Mouse (Mus musculus) telencephalon, adult 2 months (tissue): ENCODE results near the gene Lysmd2.
"Not testable (repeated sequence)": the region's sequence is repeated elsewhere in the genome, so short reads cannot be mapped to it uniquely, and the experiment has no call there.

Source experiments
- DNase-seq: peaks from one replicate; pipeline ENCODE4 v3.0.0-alpha.2; 2011; ENCODE audit warnings: low read depth, low spot score

The Lysmd2 gene

GRCm38 (mm10) chr9:75625556-75626307 lies at the start of gene Lysmd2:
Gene Lysmd2, plus strand, starts transcription at chr9:75625741.
- DNase-seq: no peak

- no peak for DNase-seq
Measured at GRCm38 (mm10) chr9:75579321-75579720, 46.2 kb upstream of the Lysmd2 start.

- no peak for DNase-seq
Measured at GRCm38 (mm10) chr9:75581694-75582350, 43.7 kb upstream of the Lysmd2 start.

GRCm38 (mm10) chr9:75589850-75590790 lies 35.4 kb upstream of the Lysmd2 start:
- DNase-seq: no peak

GRCm38 (mm10) chr9:75593481-75593880 lies 32.1 kb upstream of the Lysmd2 start:
- peak; percentile 42 for DNase-seq

GRCm38 (mm10) chr9:75597036-75597435 lies 28.5 kb upstream of the Lysmd2 start:
- no peak for DNase-seq

GRCm38 (mm10) chr9:75597596-75597995 lies 27.9 kb upstream of the Lysmd2 start:
- peak; percentile 77 for DNase-seq

- peak; percentile 42 for DNase-seq
Measured at GRCm38 (mm10) chr9:75599191-75599841, 26.2 kb upstream of the Lysmd2 start.

- DNase-seq: peak; percentile 41
Measured at GRCm38 (mm10) chr9:75600166-75600934, 25.2 kb upstream of the Lysmd2 start.

- no peak for DNase-seq
Measured at GRCm38 (mm10) chr9:75601510-75601909, 24.0 kb upstream of the Lysmd2 start.

- no peak for DNase-seq
Measured at GRCm38 (mm10) chr9:75607496-75607895, 18.0 kb upstream of the Lysmd2 start.

GRCm38 (mm10) chr9:75609505-75609904 lies 16.0 kb upstream of the Lysmd2 start:
- DNase-seq: no peak

GRCm38 (mm10) chr9:75609965-75610364 lies 15.6 kb upstream of the Lysmd2 start:
- DNase-seq: no peak

- DNase-seq: no peak
Measured at GRCm38 (mm10) chr9:75610571-75611493, 14.7 kb upstream of the Lysmd2 start, which contains the start of gene Tmod2. Gene Tmod2, minus strand, starts transcription at chr9:75611325.

GRCm38 (mm10) chr9:75616560-75616959 lies 9.0 kb upstream of the Lysmd2 start:
- DNase-seq: no peak

- DNase-seq: no peak
Measured at GRCm38 (mm10) chr9:75618836-75619400, 6.6 kb upstream of the Lysmd2 start.

GRCm38 (mm10) chr9:75619761-75620160 lies 5.8 kb upstream of the Lysmd2 start:
- not testable (repeated sequence) for DNase-seq

GRCm38 (mm10) chr9:75621428-75621827 lies 4.1 kb upstream of the Lysmd2 start:
- DNase-seq: no peak

GRCm38 (mm10) chr9:75624983-75625555 lies 472 bp upstream of the Lysmd2 start:
- DNase-seq: no peak
